Mouse (Mus musculus) spleen, adult 2 months (tissue): ENCODE measurements around the gene Dync1li1. TPM values are rescaled to one million over a fixed set of nuclear protein-coding genes. Genes with fewer than 3 reads are reported as not detected.
A peak's percentile ranks its signal among the peaks of the same experiment; 100 is the strongest.

Experiments
- DNase-seq, 2 experiments: peaks; one replicate each; pipeline versions ENCODE4 v3.0.0 to v3.0.0-alpha.2; 2012 to 2021; ENCODE audit warnings: low spot score in 2 of 2, low read depth in 1 of 2
- H3K27ac ChIP-seq: fragments of 200-500 bp; 2 replicates; pipeline ENCODE4 v1.5.1; 2012; ENCODE audit warnings: low read length, inconsistent platforms; ENCODE audit not compliant: insufficient read depth
- H3K27me3 ChIP-seq: fragments of 200-500 bp; 2 replicates; pipeline ENCODE4 v1.6.1; 2012; ENCODE audit warnings: mild to moderate bottlenecking, moderate library complexity, low read length, inconsistent platforms; ENCODE audit not compliant: control insufficient read depth, insufficient read depth
- H3K36me3 ChIP-seq: fragments of 200-500 bp; 2 replicates; pipeline ENCODE4 v1.6.1; 2012; ENCODE audit warnings: mild to moderate bottlenecking, low read length, inconsistent platforms; ENCODE audit not compliant: control insufficient read depth, insufficient read depth
- H3K4me1 ChIP-seq: fragments of 200-500 bp; 2 replicates; pipeline ENCODE4 v1.6.1; 2011; ENCODE audit warnings: inconsistent platforms; ENCODE audit not compliant: control insufficient read depth, insufficient read depth, insufficient read length
- H3K4me3 ChIP-seq: fragments of 200-500 bp; 2 replicates; pipeline ENCODE4 v1.5.1; 2011; ENCODE audit warnings: mild to moderate bottlenecking, inconsistent platforms; ENCODE audit not compliant: insufficient read depth, insufficient read length; ENCODE audit errors: extremely low read depth
- CTCF ChIP-seq: fragments of 200-500 bp; IDR thresholded peaks from 2 replicates; pipeline ENCODE4 v1.5.1; 2011; ENCODE audit warnings: mild to moderate bottlenecking, inconsistent platforms; ENCODE audit not compliant: insufficient read depth, insufficient read length, insufficient replicate concordance; ENCODE audit errors: extremely low read depth
- POLR2A ChIP-seq: fragments of 200-500 bp; IDR thresholded peaks from 2 replicates; pipeline ENCODE4 v1.6.1; 2011; ENCODE audit warnings: low read depth, low read length, inconsistent platforms
- WGBS: fragments of 180-500 bp; shearing (Covaris S2); methylation state at CpG from one replicate; pipeline ENCODE4 v1.1.7; 2018; 5-methylcytosine and 5-hydroxymethylcytosine counted together
- polyA plus RNA-seq: library from polyadenylated mRNA; depleted of rRNA; stranded (reverse); fragments of >200 nt; gene quantifications from 2 replicates; pipeline ENCODE4 v1.2.3, GENCODE M21; 2012

Gene Dync1li1
- polyA plus RNA-seq, 1 experiment = 9.8 TPM

GRCm38 (mm10) chr9:114663782-114664181 is 24.8 kb upstream of the Dync1li1 start:
- Histone ChIP-seq H3K27me3 (no peaks in the 10 kb centered on the region), H3K4me1 (no peaks in the 10 kb centered on the region), H3K36me3 (no peaks in the 10 kb centered on the region), H3K27ac (no peak overlapping the region), H3K4me3 (no peak overlapping the region)
- 87% methylated on average over 11 of the region's 11 CpGs for WGBS
- no peak for TF ChIP-seq POLR2A
- TF ChIP-seq CTCF = no peak
- no peak for DNase-seq

GRCm38 (mm10) chr9:114666858-114667257 is 21.7 kb upstream of the Dync1li1 start:
- DNase-seq = no peak
- no peak overlapping the region for H3K4me3 ChIP-seq
- no peak overlapping the region for H3K27ac ChIP-seq
- no peaks in the 10 kb centered on the region for H3K27me3 ChIP-seq
- no peaks in the 10 kb centered on the region for H3K4me1 ChIP-seq
- WGBS = 86% methylated on average over 10 of the region's 10 CpGs
- TF ChIP-seq POLR2A (no peak), CTCF (no peak)
- H3K36me3 ChIP-seq = no peaks in the 10 kb centered on the region

GRCm38 (mm10) chr9:114668047-114668446 is 20.5 kb upstream of the Dync1li1 start:
- Histone ChIP-seq H3K36me3 (no peaks in the 10 kb centered on the region), H3K27me3 (no peaks in the 10 kb centered on the region), H3K4me1 (peaks cover 2% of the 10 kb centered on the region; the same call in 1 of the 2 replicates), H3K4me3 (no peak overlapping the region), H3K27ac (no peak overlapping the region)
- WGBS = 49% methylated on average over 4 of the region's 4 CpGs
- TF ChIP-seq CTCF = no peak
- TF ChIP-seq POLR2A = no peak
- DNase-seq = no peak

GRCm38 (mm10) chr9:114669011-114669410 is 19.6 kb upstream of the Dync1li1 start:
- 86% methylated on average over 5 of the region's 5 CpGs for WGBS
- Histone ChIP-seq H3K4me1 (peaks cover 2% of the 10 kb centered on the region; the same call in 1 of the 2 replicates), H3K27me3 (no peaks in the 10 kb centered on the region), H3K27ac (no peak overlapping the region), H3K4me3 (no peak overlapping the region), H3K36me3 (no peaks in the 10 kb centered on the region)
- no peak for TF ChIP-seq POLR2A
- no peak for TF ChIP-seq CTCF
- DNase-seq = no peak

GRCm38 (mm10) chr9:114671946-114672345 is 16.6 kb upstream of the Dync1li1 start:
- no peaks in the 10 kb centered on the region for H3K27me3 ChIP-seq
- no peak for DNase-seq
- no peak overlapping the region for H3K4me3 ChIP-seq
- no peaks in the 10 kb centered on the region for H3K36me3 ChIP-seq
- 61% methylated on average over 1 of the region's 1 CpGs for WGBS
- H3K4me1 ChIP-seq = peaks cover 2% of the 10 kb centered on the region; the same call in 1 of the 2 replicates
- TF ChIP-seq POLR2A (no peak), CTCF (no peak)
- no peak overlapping the region for H3K27ac ChIP-seq

GRCm38 (mm10) chr9:114672703-114673561 is 15.7 kb upstream of the Dync1li1 start:
- WGBS = 10% methylated on average over 24 of the region's 24 CpGs
- H3K4me3 ChIP-seq = peak overlapping the region; percentile 10; the same call in 1 of the 2 replicates
- TF ChIP-seq POLR2A = no peak
- no peak for TF ChIP-seq CTCF

GRCm38 (mm10) chr9:114673626-114674025 is 15.0 kb upstream of the Dync1li1 start:
- Histone ChIP-seq H3K4me1 (peaks cover 2% of the 10 kb centered on the region; the same call in 1 of the 2 replicates), H3K27me3 (no peaks in the 10 kb centered on the region), H3K36me3 (no peaks in the 10 kb centered on the region), H3K27ac (no peak overlapping the region), H3K4me3 (no peak overlapping the region)
- no peak for DNase-seq
- TF ChIP-seq POLR2A (no peak), CTCF (no peak)
- 60% methylated on average over 2 of the region's 2 CpGs for WGBS

More at GRCm38 (mm10) chr9:114672703-114673561, 15.7 kb upstream of the Dync1li1 start:
- H3K27me3 ChIP-seq = no peaks in the 10 kb centered on the region
- peaks cover 2% of the 10 kb centered on the region; the same call in 1 of the 2 replicates for H3K4me1 ChIP-seq
- no peak overlapping the region for H3K27ac ChIP-seq
- no peaks in the 10 kb centered on the region for H3K36me3 ChIP-seq
- no peak for DNase-seq
